Comparison of ENCODE assay signal across 22 mouse cellular contexts in the genomic region with DNA sequence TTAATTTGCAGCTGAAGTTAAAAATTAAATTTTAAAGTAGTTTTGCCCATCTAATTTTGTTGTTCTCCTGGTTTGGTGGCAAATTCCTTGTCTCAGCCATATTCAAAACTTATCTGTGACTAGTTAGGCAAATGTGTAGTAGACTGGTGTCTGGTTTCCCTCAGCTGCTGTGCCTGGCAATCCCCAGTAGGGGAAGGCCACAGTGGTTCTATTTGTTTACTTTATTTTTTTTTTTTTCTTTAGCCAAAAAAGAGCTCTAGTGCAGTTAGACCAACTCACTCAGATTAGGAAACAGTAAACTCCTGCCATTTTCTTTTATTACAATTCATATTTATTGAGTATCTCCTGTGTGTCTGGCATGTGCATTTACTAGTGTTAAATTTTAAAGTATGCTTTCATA. TPM values are rescaled to one million over a fixed set of nuclear protein-coding genes. Genes with fewer than 3 reads are reported as not detected.
DNase-seq lines count a peak whose midpoint lies in the region; ATAC-seq and TF ChIP-seq lines count a peak whose summit lies in the region.
"Had no signal": no experiment of that assay in that cellular context is flagged by ENCODE, and none has a peak within 500 bp of the region (broad histone marks: within the 10 kb centered on the region; RNA-seq: fewer than 3 reads in every experiment).

No protein-coding gene starts in this region.

- no peaks in the 10 kb centered on the region for H3K27me3 ChIP-seq in kidney, adult 2 months (replicated peaks; ENCODE audit: control insufficient read depth, insufficient read depth, low read length)
- no peaks in the 10 kb centered on the region for H3K27me3 ChIP-seq in kidney, embryonic 14.5 days (ENCODE audit: control insufficient read depth, insufficient read depth, low read length)
- no peaks in the 10 kb centered on the region for H3K27me3 ChIP-seq in lung, postnatal 0 days (replicated peaks; ENCODE audit: insufficient read depth, low read length)
- H3K27me3 ChIP-seq in stomach, postnatal 0 days (ENCODE audit: control insufficient read depth, insufficient read depth, low read length): no peaks in the 10 kb centered on the region
- H3K27me3 ChIP-seq: forebrain, embryonic 12.5 days; heart, embryonic 15.5 days; hindbrain, embryonic 15.5 days; limb, embryonic 13.5 days; lung, embryonic 15.5 days; midbrain, embryonic 12.5 days had no signal

- H3K27ac ChIP-seq in kidney, adult 2 months (ENCODE audit: insufficient read depth, low read depth, low read length): no peak overlapping the region
- no peak overlapping the region for H3K27ac ChIP-seq in kidney, embryonic 14.5 days (ENCODE audit: low read depth, low read length)
- no peak overlapping the region for H3K27ac ChIP-seq in lung, postnatal 0 days (ENCODE audit: low read length)
- no peak overlapping the region for H3K27ac ChIP-seq in stomach, postnatal 0 days (replicated peaks)
- H3K27ac ChIP-seq: forebrain, embryonic 12.5 days; heart, embryonic 15.5 days; hindbrain, embryonic 15.5 days; limb, embryonic 13.5 days; liver, embryonic 14.5 days; lung, embryonic 15.5 days; midbrain, embryonic 12.5 days had no signal

- H3K4me3 ChIP-seq in kidney, adult 2 months (ENCODE audit: insufficient read depth, low read depth, low read length): no peak overlapping the region
- H3K4me3 ChIP-seq in kidney, embryonic 14.5 days (ENCODE audit: low read length): no peak overlapping the region
- H3K4me3 ChIP-seq in lung, postnatal 0 days (ENCODE audit: low read depth, low read length): no peak overlapping the region
- H3K4me3 ChIP-seq in stomach, postnatal 0 days (ENCODE audit: low read depth, low read length): no peak overlapping the region
- H3K4me3 ChIP-seq: forebrain, embryonic 12.5 days; heart, embryonic 15.5 days; hindbrain, embryonic 15.5 days; limb, embryonic 13.5 days; lung, embryonic 15.5 days; midbrain, embryonic 12.5 days had no signal

- DNase-seq in kidney, adult 2 months: no peak
- no peak for DNase-seq in lung, postnatal 0 days (ENCODE audit: low spot score)
- DNase-seq in lung, postnatal 25 days (ENCODE audit: low spot score): no peak
- peak; percentile 19 for DNase-seq in adipocyte (ENCODE audit: low spot score)
- no peak for DNase-seq in stomach, postnatal 0 days (ENCODE audit: low spot score)
- no peak for DNase-seq in ovary, postnatal 36 days (ENCODE audit: low spot score)
- DNase-seq: adrenal gland, adult 2 months; cerebellum, adult 18-20 months; cerebellum, postnatal 14 days; gastrocnemius, postnatal 36 days; heart, postnatal 36 days; kidney, adult 11 months; kidney, postnatal 14 days; layer of hippocampus, postnatal 36 days had no signal

- TF ChIP-seq EP300 in lung, postnatal 0 days (IDR thresholded peaks at IDR 0.05): no peak
- TF ChIP-seq EP300 in stomach, postnatal 0 days (optimal IDR thresholded peaks at IDR 0.05): no peak

- H3K4me1 ChIP-seq in kidney, adult 2 months (ENCODE audit: control insufficient read depth, insufficient read depth, low read length): no peaks in the 10 kb centered on the region
- H3K4me1 ChIP-seq in kidney, embryonic 14.5 days (ENCODE audit: control insufficient read depth, insufficient read depth, low read length): no peaks in the 10 kb centered on the region
- H3K4me1 ChIP-seq in lung, postnatal 0 days (ENCODE audit: insufficient read depth, low read depth, low read length): no peaks in the 10 kb centered on the region
- H3K4me1 ChIP-seq in stomach, postnatal 0 days (replicated peaks; ENCODE audit: control insufficient read depth, insufficient read depth): no peaks in the 10 kb centered on the region
- H3K4me1 ChIP-seq: forebrain, embryonic 12.5 days; hindbrain, embryonic 15.5 days; limb, embryonic 13.5 days; lung, embryonic 15.5 days; midbrain, embryonic 12.5 days had no signal

- TF ChIP-seq POLR2A in kidney, adult 2 months (IDR thresholded peaks at IDR 0.05; ENCODE audit: low read depth, low read length): no peak

- no peaks in the 10 kb centered on the region for H3K9me3 ChIP-seq in kidney, embryonic 14.5 days (ENCODE audit: control insufficient read depth, low read length)
- no peaks in the 10 kb centered on the region for H3K9me3 ChIP-seq in lung, postnatal 0 days (ENCODE audit: low read length)
- no peaks in the 10 kb centered on the region for H3K9me3 ChIP-seq in stomach, postnatal 0 days (ENCODE audit: control insufficient read depth, low read length)
- H3K9me3 ChIP-seq: forebrain, embryonic 12.5 days; heart, embryonic 15.5 days; hindbrain, embryonic 15.5 days; limb, embryonic 13.5 days; lung, embryonic 15.5 days; midbrain, embryonic 12.5 days had no signal

- peak; percentile 13; the same call in 1 of the 2 replicates for TF ChIP-seq CTCF in kidney, adult 2 months (conservative IDR thresholded peaks at IDR 0.05; ENCODE audit: insufficient read depth, insufficient read length, low read depth, low read length)
- peak; percentile 21; the same call in 1 of the 2 replicates for TF ChIP-seq CTCF in lung, postnatal 0 days (IDR thresholded peaks at IDR 0.05)
- 0 out of 2 replicates have a peak, but pooled peaks have one; percentile 14 for TF ChIP-seq CTCF in stomach, postnatal 0 days (IDR thresholded peaks at IDR 0.05; ENCODE audit: low read depth)

- no peak overlapping the region for H3K9ac ChIP-seq in kidney, embryonic 14.5 days (ENCODE audit: low read depth, low read length)
- no peak overlapping the region for H3K9ac ChIP-seq in lung, postnatal 0 days (replicated peaks; ENCODE audit: low read depth)
- no peak overlapping the region for H3K9ac ChIP-seq in stomach, postnatal 0 days (ENCODE audit: low read length)
- H3K9ac ChIP-seq: forebrain, embryonic 12.5 days; heart, embryonic 15.5 days; hindbrain, embryonic 15.5 days; limb, embryonic 13.5 days; liver, embryonic 14.5 days; lung, embryonic 15.5 days; midbrain, embryonic 12.5 days had no signal

- peaks cover 10% of the 10 kb centered on the region for H3K36me3 ChIP-seq in kidney, adult 2 months (ENCODE audit: control insufficient read depth, insufficient read depth, low read length)
- peaks cover 21% of the 10 kb centered on the region for H3K36me3 ChIP-seq in kidney, embryonic 14.5 days (ENCODE audit: control insufficient read depth, insufficient read depth, low read length)
- peaks cover 29% of the 10 kb centered on the region; the same call in 1 of the 2 replicates for H3K36me3 ChIP-seq in lung, postnatal 0 days (ENCODE audit: insufficient read depth, low read length)
- H3K36me3 ChIP-seq in stomach, postnatal 0 days (ENCODE audit: control insufficient read depth, insufficient read depth, low read length): peaks cover 17% of the 10 kb centered on the region; the same call in 1 of the 2 replicates

- no peak for ATAC-seq in kidney, embryonic 14.5 days (ENCODE audit: low FRiP score, low TSS enrichment)
- ATAC-seq in lung, postnatal 0 days: no peak
- ATAC-seq in stomach, postnatal 0 days (ENCODE audit: low FRiP score, low TSS enrichment): no peak

- H3K4me2 ChIP-seq in kidney, embryonic 14.5 days (replicated peaks; ENCODE audit: low read depth, low read length): no peak overlapping the region
- no peak overlapping the region for H3K4me2 ChIP-seq in lung, postnatal 0 days (replicated peaks; ENCODE audit: low read depth, low read length)
- no peak overlapping the region for H3K4me2 ChIP-seq in stomach, postnatal 0 days (replicated peaks; ENCODE audit: low read depth)
- H3K4me2 ChIP-seq: forebrain, embryonic 12.5 days; heart, embryonic 15.5 days; hindbrain, embryonic 15.5 days; limb, embryonic 13.5 days; lung, embryonic 15.5 days; midbrain, embryonic 12.5 days had no signal

RNA-seq across cellular contexts. Expression of gene Pgm3, which starts 49.3 kb away (rescaled TPM):
- polyA plus RNA-seq in kidney, adult 2 months (2012; rRNA removed): 10.9 TPM in 2 replicates
- polyA plus RNA-seq in kidney, embryonic 14.5 days (2014; fragmentation: Nextera tagmentation; extraction: Ambion mirVana): 27.5 and 37.3 TPM in 2 replicates
- 20.5 and 24.6 TPM in 2 replicates for polyA plus RNA-seq in lung, postnatal 0 days (2015; fragmentation: Nextera tagmentation; extraction: Ambion mirVana)
- polyA plus RNA-seq in stomach, postnatal 0 days (2015; fragmentation: Nextera tagmentation; extraction: Ambion mirVana): 18.0 and 21.2 TPM in 2 replicates

RNA-seq across cellular contexts. Expression of gene Rwdd2a, which starts 49.5 kb away (rescaled TPM):
- polyA plus RNA-seq in kidney, adult 2 months (2012; rRNA removed): 1.0 and 1.1 TPM in 2 replicates
- 2.5 and 3.3 TPM in 2 replicates for polyA plus RNA-seq in kidney, embryonic 14.5 days (2014; fragmentation: Nextera tagmentation; extraction: Ambion mirVana)
- 6.1 and 6.7 TPM in 2 replicates for polyA plus RNA-seq in lung, postnatal 0 days (2015; fragmentation: Nextera tagmentation; extraction: Ambion mirVana)
- 1.7 and 1.8 TPM in 2 replicates for polyA plus RNA-seq in stomach, postnatal 0 days (2015; fragmentation: Nextera tagmentation; extraction: Ambion mirVana)

RNA-seq across cellular contexts. Expression of gene Dop1a, which starts 55.4 kb away (rescaled TPM):
- 9.0 and 9.4 TPM in 2 replicates for polyA plus RNA-seq in kidney, adult 2 months (2012; rRNA removed)
- 15.7 and 18.5 TPM in 2 replicates for polyA plus RNA-seq in kidney, embryonic 14.5 days (2014; fragmentation: Nextera tagmentation; extraction: Ambion mirVana)
- polyA plus RNA-seq in lung, postnatal 0 days (2015; fragmentation: Nextera tagmentation; extraction: Ambion mirVana): 12.5 and 14.2 TPM in 2 replicates
- polyA plus RNA-seq in stomach, postnatal 0 days (2015; fragmentation: Nextera tagmentation; extraction: Ambion mirVana): 6.7 and 7.2 TPM in 2 replicates

RNA-seq across cellular contexts. Expression of gene Ube2cbp, which starts 57.6 kb away (rescaled TPM):
- polyA plus RNA-seq in kidney, adult 2 months (2012; rRNA removed): 1.3 and 1.4 TPM in 2 replicates
- 10.4 and 12.8 TPM in 2 replicates for polyA plus RNA-seq in kidney, embryonic 14.5 days (2014; fragmentation: Nextera tagmentation; extraction: Ambion mirVana)
- polyA plus RNA-seq in lung, postnatal 0 days (2015; fragmentation: Nextera tagmentation; extraction: Ambion mirVana): 0.58 and 1.4 TPM in 2 replicates
- 2.8 and 3.2 TPM in 2 replicates for polyA plus RNA-seq in stomach, postnatal 0 days (2015; fragmentation: Nextera tagmentation; extraction: Ambion mirVana)
